Mouse (Mus musculus) thymus, postnatal 25 days (tissue): Measurements from ENCODE around the gene Crhbp.

Experiments used
- DNase-seq: peaks from one replicate; pipeline ENCODE4 v3.0.0; 2022

Crhbp gene

DNA sequence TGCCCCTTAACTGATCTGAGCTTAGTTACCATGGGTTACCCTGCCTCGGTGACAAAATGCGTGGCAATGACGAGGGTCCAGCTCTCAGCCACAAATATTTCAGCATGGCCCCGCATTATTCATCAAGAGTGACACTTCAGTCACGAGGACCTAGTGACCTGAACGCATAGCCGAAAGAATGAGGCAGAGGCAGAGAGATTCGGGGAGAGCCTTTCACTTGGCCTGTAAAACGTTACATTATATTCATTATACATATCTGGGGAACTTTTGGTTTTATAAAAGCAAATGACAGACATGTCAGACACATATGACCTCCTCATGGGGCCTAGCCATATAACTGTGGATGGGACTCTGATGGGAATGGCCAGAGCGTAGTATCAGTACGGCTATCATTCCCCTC lies at the start of gene Crhbp:
TSS of gene Crhbp (minus strand) at position 101 of the 400 bp plus-strand sequence.
- DNase-seq = no peak

DNA sequence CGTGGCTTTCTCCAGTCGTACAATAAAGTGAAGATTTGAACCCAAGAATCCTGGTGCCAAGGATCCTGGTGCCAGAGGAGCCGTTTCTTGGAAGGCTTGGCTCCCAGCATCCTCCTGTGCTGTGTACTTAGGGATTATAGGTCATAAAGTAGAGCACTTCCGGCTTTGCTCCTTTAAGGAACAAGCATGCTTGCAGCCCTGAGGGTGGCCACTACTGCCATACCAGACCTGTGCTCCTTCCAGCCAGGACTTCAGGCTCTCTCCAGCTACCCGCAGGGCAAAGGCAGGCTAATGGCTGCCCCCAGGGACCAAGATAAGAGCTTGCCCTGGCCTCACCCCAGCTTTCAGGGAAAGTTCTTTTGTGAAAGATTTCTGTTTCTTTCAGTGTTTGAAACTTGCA lies 48.6 kb upstream of the Crhbp start:
- no peak for DNase-seq

DNA sequence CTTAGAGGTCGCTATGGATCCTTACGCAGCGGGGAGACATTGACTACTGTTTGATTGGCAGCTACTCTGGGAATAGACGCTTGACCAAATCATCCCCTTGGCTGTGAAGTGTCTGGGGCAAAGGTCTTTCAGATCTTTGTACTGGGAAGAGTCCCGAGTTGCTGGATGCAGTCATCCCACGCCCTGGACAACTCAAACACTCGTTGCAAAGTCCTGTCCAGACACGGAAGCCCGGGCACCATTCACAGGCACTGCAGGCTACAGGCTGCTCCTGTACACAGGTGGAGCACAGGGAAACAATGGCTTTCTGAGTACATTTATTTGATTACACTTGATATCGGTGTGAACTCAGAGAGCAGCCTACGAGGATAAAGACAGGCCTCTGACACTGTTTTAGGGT lies 46.6 kb upstream of the Crhbp start:
- DNase-seq = no peak

DNA sequence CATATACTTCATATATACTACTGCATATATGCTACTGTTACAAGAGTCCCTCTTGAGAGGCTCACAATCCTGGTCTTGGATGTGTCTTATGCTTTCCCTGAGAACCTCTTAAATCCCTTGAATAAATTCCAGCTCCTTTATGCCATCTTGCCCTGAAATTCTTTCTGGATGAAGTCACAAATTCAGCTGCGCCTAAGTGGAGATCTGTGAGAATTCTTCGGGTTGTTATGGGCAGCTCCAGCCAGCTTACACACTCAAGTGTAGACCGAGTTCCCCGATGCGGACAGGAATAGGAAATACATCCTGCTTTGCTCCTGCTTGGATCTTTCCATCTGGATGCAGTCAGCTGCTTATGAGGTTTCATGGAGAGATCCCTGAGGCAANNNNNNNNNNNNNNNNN lies 39.9 kb upstream of the Crhbp start:
- DNase-seq = no peak

DNA sequence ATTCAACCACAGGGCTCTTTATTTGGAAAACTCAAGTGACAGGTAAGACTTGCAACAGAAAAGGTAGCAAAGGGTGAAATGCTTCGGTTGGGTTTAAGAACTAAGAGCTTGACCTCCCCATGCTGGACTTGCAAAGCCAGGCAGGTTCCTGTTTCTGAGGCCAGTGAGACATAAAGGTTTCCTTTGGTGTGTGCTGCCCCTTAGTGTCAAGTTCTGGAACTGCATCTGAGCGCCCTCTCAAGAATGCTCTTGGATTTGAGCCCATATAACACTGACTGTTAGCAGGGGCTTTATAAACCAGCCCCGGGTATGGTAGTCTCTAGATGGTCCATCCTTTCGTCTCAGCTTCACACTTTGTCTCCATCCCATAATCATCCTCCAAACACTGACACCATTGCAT lies 36.7 kb upstream of the Crhbp start:
- peak; percentile 64 for DNase-seq

DNA sequence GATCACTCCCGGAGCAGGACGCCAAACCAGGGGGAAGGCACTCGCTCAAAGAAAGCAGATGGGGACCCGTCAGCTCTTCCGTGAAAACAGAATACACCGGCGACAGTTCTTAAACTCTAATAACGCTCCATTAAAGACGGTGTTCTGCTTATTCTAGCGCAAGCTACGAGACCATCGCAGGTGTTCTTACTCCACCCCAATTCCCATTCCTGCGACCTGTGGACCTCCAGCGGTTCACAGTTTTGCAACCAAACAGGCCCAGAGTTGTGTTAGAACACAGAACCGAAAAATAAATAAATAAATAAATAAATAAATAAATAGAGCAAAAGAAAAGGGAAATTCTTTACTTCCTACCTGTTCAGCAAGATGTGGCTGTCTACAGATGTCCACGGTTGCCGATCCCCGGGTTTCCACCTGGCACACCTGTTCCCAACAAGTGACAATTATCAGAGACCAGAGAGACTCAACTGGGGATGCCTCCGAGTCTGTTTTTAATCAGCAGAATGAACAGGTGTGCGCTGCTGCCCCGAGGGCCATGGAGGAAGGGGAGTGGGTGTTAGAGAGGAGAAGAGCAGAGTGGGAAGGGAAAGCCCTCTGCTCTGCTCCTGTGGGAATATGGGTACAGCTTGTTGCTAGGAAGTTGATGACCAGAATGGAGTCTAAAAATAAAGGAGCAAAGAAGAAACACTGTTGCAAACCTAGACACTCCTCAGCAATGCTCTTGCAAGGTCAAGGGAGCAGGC lies 34.1 kb upstream of the Crhbp start, which contains the start of gene S100z:
TSS of gene S100z (minus strand) at position 51 of the 743 bp plus-strand sequence.
- no peak for DNase-seq

DNA sequence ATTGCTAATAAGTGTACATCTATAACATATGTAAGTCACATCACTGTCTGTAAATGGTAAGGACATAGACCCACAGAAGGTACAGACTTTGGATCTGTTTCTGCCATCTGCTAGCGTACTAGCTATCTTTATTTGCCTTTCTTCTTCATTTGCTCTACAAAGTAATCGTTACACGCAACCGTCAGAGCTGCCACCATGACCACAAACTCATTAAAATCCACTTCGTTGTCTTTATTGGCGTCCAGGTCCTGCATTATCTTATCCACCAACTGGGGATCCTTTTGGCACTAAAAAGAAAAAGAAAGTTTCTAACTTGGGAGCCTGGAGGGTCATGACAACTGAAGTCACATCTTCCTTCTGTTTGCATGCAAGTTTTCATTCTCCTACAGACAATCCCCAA lies 32.4 kb upstream of the Crhbp start:
- DNase-seq = no peak

- DNase-seq = no peak
Measured at GRCm38 (mm10) chr13:95475124-95475523, 30.4 kb upstream of the Crhbp start.

- DNase-seq = no peak
Measured at GRCm38 (mm10) chr13:95474294-95474693, 29.6 kb upstream of the Crhbp start.

- peak; percentile 28 for DNase-seq
Measured at GRCm38 (mm10) chr13:95470970-95471369, 26.2 kb upstream of the Crhbp start.

- DNase-seq = no peak
Measured at GRCm38 (mm10) chr13:95451529-95451928, 6.8 kb upstream of the Crhbp start.

DNA sequence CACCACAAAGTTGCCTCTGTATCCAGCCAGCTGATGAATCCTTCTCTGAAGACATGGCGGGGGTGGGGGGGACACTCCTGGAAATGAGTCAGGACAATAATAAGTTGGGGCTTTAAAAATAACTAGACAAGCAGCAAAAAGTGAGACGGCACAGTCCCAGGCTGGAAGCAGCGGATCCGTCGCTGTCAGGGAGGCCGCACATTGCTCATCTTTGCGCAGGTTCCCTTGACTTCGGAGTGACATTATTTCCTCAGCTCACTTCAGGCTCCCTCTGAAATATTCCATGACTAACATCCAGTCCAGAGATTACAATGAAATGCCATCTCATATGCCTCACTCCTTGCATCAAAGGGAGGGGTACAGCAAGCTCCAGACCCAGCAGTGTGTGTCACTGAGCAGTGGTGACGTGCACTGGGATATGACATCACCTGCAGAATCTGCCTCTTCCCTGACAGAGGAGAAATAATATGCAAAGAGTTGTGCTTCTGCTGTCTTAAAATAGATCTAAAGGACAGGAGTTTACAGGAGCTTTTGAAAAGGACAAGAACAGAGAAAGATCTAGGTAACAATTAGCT lies 6.0 kb upstream of the Crhbp start:
- no peak for DNase-seq

- DNase-seq = no peak
Measured at GRCm38 (mm10) chr13:95449730-95450129, 5.0 kb upstream of the Crhbp start.

- no peak for DNase-seq
Measured at GRCm38 (mm10) chr13:95444291-95444690, 433 bp downstream of the Crhbp start.

GRCm38 (mm10) chr13:95443376-95444233 lies 1.1 kb downstream of the Crhbp start:
- DNase-seq = no peak

DNA sequence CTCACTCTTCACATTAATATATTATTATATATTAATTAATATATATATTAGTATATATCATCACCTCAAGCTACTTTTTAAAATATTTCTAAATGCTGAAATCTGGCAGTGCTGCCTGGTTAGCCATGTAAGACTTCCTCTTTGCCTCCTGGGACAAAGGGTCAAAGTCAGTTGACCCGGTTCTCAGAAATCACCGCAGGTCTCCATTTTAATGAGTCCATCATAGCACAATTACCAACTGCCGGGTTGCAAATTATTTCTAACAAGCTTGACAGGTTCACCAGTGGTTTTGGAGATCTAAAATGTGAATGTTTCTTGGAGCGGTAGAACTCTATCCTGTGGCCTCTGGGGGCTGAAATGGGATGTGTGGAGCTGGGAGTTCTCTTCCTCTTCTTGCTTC lies 1.8 kb downstream of the Crhbp start:
- DNase-seq = no peak

DNA sequence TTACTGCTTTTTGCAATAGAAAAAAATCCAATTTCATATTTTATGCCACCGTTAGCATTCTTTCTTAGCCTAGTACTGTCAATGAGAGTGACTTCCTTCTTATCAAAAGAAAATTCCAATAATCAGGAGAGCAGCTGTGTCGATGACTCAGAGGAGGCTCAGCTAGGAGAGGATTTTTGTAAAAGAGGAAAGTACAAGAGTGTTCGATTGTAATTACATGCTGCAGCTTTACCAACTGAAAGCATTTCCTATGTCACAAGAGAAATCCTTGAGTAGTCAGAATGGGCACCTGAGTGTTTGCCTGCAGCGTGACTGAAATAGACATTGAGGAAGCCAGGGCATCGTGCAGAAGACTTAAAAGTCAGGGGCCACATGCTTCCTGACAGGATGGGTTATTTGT lies 5.2 kb downstream of the Crhbp start:
- no peak for DNase-seq

DNA sequence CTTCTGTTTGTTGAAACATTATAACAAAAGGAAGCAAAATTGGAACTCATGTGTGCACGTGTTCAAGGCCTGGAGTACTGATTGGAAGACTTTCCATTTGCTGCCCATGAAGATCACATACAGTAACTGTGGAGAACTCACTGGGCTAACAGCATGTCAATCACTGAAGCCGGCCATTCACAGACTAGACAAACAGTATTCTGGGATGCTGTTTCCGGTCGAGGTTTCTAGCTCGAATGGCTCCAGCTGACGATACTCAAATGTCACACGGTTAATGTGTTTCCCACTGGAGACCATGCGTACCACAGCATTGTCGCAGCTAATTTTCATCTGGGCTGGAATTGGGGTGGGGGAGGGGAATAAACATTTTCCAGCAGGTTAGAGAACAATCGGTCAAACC lies 13.0 kb downstream of the Crhbp start:
- no peak for DNase-seq

DNA sequence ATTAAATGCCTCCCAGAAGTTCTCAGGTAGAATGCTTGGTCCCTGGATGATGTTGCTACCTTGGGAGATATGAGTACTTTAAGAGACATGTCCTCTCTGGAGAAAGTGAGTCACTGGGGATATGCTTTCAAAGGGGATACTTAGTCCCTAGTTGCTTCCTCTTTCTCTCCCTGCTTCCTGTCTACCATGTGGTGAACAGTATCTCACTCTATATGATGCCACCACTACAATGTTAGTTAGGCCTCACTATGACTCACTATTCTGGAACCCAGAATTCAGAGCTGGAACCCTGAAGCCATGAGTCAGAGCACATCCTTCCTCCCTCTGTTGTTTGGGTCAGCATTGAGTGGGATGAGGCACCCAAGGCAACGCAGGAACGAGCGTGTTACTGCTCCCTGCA lies 17.2 kb downstream of the Crhbp start:
- no peak for DNase-seq

DNA sequence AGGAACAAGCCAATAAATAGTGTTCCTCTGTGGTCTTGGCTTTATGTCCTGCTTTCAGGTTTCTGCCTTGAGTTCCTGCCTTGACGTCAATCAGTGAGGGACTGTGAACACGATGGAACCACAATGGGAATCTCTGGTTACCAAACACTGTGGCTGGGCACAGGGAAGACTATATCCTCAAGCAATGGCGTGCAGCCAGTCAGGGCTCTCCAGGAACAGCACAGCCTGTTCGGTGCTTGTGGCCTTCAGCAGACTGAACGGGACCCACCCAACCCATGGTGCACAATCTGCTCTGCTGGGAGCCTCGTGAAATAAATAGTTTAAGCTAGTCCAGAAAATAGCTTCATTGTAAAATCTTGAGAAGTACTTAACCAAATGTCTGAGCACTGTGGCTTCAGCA lies 18.3 kb downstream of the Crhbp start:
- no peak for DNase-seq

DNA sequence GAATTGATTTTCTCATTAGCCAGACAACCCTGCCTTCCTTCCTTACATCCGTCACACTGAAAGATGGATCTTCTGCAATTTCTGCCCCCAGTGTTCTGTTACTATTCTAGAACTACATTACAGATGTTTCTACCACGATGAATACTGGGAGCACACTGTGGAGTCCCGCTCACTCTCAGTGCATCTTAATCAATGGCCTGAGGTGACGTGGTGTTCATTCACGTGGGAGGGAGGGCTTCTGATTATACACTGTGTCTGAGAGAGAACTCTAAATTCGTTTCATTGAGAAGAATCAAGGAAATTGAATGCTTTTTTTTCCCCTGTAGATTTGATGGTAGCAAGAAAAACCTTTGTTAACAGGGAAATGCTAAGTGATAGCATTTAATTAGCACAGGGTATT lies 19.2 kb downstream of the Crhbp start:
- no peak for DNase-seq

GRCm38 (mm10) chr13:95424932-95425331 lies 19.8 kb downstream of the Crhbp start:
- DNase-seq = no peak

- DNase-seq = no peak
Measured at GRCm38 (mm10) chr13:95419204-95419749, 25.4 kb downstream of the Crhbp start.
